Mouse (Mus musculus) erythroblast, embryonic 14.5 days (primary cell): ENCODE results near the gene Hist1h2aa.

Experiments used
- GATA1 ChIP-seq: IDR thresholded peaks from 2 replicates; pipeline ENCODE4 v1.6.1; 2012; ENCODE audit warnings: low read length, inconsistent platforms, mixed read lengths
- TAL1 ChIP-seq: IDR thresholded peaks from 3 replicates; pipeline ENCODE4 v1.6.1; 2012; ENCODE audit warnings: low read length, inconsistent platforms, mixed read lengths

DNA sequence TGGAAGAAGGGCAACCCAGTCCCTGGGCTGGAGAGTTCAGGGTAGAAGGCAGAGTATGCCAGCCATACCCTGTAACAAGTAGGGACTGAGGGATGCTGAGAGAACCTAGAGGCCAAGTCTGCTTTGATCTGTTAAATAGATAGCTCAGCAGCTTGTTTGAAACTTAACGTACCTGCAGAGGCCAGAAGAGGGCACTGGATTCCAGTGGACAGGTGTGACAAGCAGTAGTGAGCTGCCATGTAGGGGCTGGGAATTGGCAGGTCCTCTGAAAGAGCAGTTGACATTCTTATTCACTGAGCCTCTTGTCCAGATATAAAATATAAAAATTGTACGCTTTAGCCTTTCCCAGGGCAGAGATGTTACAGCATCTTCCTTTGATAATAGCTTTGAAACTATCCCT is 8.6 kb downstream of the Hist1h2aa start:
- TF ChIP-seq TAL1 (no peak), GATA1 (no peak)
